Mouse (Mus musculus): ENCODE results near the gene Mphosph6. TPM values are rescaled to one million over a fixed set of nuclear protein-coding genes. Genes with fewer than 3 reads are reported as not detected.

Gene Mphosph6
- polyA plus RNA-seq, 1 experiment = 3.2 TPM

GRCm38 (mm10) chr8:117772597-117772996 lies 29.1 kb downstream of the Mphosph6 start:
- Histone ChIP-seq H3K9me3 (no peaks in the 10 kb centered on the region), H3K4me3 (replicated peaks) (no peak overlapping the region), H3K4me1 (no peaks in the 10 kb centered on the region), H3K27me3 (replicated peaks) (peaks cover 6% of the 10 kb centered on the region), H3K36me3 (replicated peaks; ENCODE audit: low read length) (no peaks in the 10 kb centered on the region)
- no peak for TF ChIP-seq GATA1 (IDR thresholded peaks at IDR 0.05; ENCODE audit: borderline replicate concordance, low read length)
- TF ChIP-seq FLI1 (IDR thresholded peaks at IDR 0.05; ENCODE audit: low read length) = no peak

GRCm38 (mm10) chr8:117772126-117772525 lies 29.6 kb downstream of the Mphosph6 start:
- Histone ChIP-seq H3K36me3 (replicated peaks; ENCODE audit: low read length) (no peaks in the 10 kb centered on the region), H3K27me3 (replicated peaks) (peaks cover 6% of the 10 kb centered on the region), H3K4me1 (no peaks in the 10 kb centered on the region), H3K4me3 (replicated peaks) (no peak overlapping the region), H3K9me3 (no peaks in the 10 kb centered on the region)
- no peak for TF ChIP-seq FLI1 (IDR thresholded peaks at IDR 0.05; ENCODE audit: low read length)
- no peak for TF ChIP-seq GATA1 (IDR thresholded peaks at IDR 0.05; ENCODE audit: borderline replicate concordance, low read length)

- TF ChIP-seq GATA1 (IDR thresholded peaks at IDR 0.05; ENCODE audit: borderline replicate concordance, low read length) = no peak
- no peak for TF ChIP-seq FLI1 (IDR thresholded peaks at IDR 0.05; ENCODE audit: low read length)
- H3K4me1 ChIP-seq = no peaks in the 10 kb centered on the region
These were observed 30.5 kb downstream of the Mphosph6 start for GRCm38 (mm10) chr8:117771115-117771836.

GRCm38 (mm10) chr8:117768971-117769370 lies 32.8 kb downstream of the Mphosph6 start:
- Histone ChIP-seq H3K4me1 (no peaks in the 10 kb centered on the region), H3K9me3 (no peaks in the 10 kb centered on the region)
- TF ChIP-seq FLI1 (IDR thresholded peaks at IDR 0.05; ENCODE audit: low read length) = no peak
- no peak for TF ChIP-seq GATA1 (IDR thresholded peaks at IDR 0.05; ENCODE audit: borderline replicate concordance, low read length)

More at GRCm38 (mm10) chr8:117771115-117771836, 30.5 kb downstream of the Mphosph6 start:
- Histone ChIP-seq H3K36me3 (replicated peaks; ENCODE audit: low read length) (no peaks in the 10 kb centered on the region), H3K9me3 (no peaks in the 10 kb centered on the region), H3K4me3 (replicated peaks) (no peak overlapping the region), H3K27me3 (replicated peaks) (peaks cover 6% of the 10 kb centered on the region)

GRCm38 (mm10) chr8:117765947-117766346 lies 35.8 kb downstream of the Mphosph6 start:
- Histone ChIP-seq H3K27me3 (replicated peaks) (peaks cover 4% of the 10 kb centered on the region), H3K4me3 (replicated peaks) (no peak overlapping the region), H3K36me3 (replicated peaks; ENCODE audit: low read length) (no peaks in the 10 kb centered on the region), H3K9me3 (no peaks in the 10 kb centered on the region), H3K4me1 (no peaks in the 10 kb centered on the region)
- TF ChIP-seq GATA1 (IDR thresholded peaks at IDR 0.05; ENCODE audit: borderline replicate concordance, low read length) (no peak), FLI1 (IDR thresholded peaks at IDR 0.05; ENCODE audit: low read length) (no peak)

More at GRCm38 (mm10) chr8:117768971-117769370, 32.8 kb downstream of the Mphosph6 start:
- Histone ChIP-seq H3K36me3 (replicated peaks; ENCODE audit: low read length) (no peaks in the 10 kb centered on the region), H3K4me3 (replicated peaks) (no peak overlapping the region), H3K27me3 (replicated peaks) (peaks cover 4% of the 10 kb centered on the region)

GRCm38 (mm10) chr8:117764625-117765024 lies 37.1 kb downstream of the Mphosph6 start:
- Histone ChIP-seq H3K9me3 (no peaks in the 10 kb centered on the region), H3K36me3 (replicated peaks; ENCODE audit: low read length) (no peaks in the 10 kb centered on the region), H3K27me3 (replicated peaks) (peaks cover 4% of the 10 kb centered on the region), H3K4me1 (no peaks in the 10 kb centered on the region), H3K4me3 (replicated peaks) (no peak overlapping the region)
- TF ChIP-seq GATA1 (IDR thresholded peaks at IDR 0.05; ENCODE audit: borderline replicate concordance, low read length) (no peak), FLI1 (IDR thresholded peaks at IDR 0.05; ENCODE audit: low read length) (no peak)

- Histone ChIP-seq H3K36me3 (replicated peaks; ENCODE audit: low read length) (no peaks in the 10 kb centered on the region), H3K27me3 (replicated peaks) (peaks cover 4% of the 10 kb centered on the region), H3K4me1 (no peaks in the 10 kb centered on the region), H3K4me3 (replicated peaks) (no peak overlapping the region), H3K9me3 (no peaks in the 10 kb centered on the region)
- no peak for TF ChIP-seq FLI1 (IDR thresholded peaks at IDR 0.05; ENCODE audit: low read length)
- TF ChIP-seq GATA1 (IDR thresholded peaks at IDR 0.05; ENCODE audit: borderline replicate concordance, low read length) = no peak
These were observed 39.0 kb downstream of the Mphosph6 start for GRCm38 (mm10) chr8:117762776-117763175.

- TF ChIP-seq FLI1 (IDR thresholded peaks at IDR 0.05; ENCODE audit: low read length) (no peak), GATA1 (IDR thresholded peaks at IDR 0.05; ENCODE audit: borderline replicate concordance, low read length) (no peak)
- Histone ChIP-seq H3K36me3 (replicated peaks; ENCODE audit: low read length) (no peaks in the 10 kb centered on the region), H3K4me3 (replicated peaks) (no peak overlapping the region), H3K27me3 (replicated peaks) (no peaks in the 10 kb centered on the region), H3K9me3 (no peaks in the 10 kb centered on the region), H3K4me1 (no peaks in the 10 kb centered on the region)
These were observed 43.8 kb downstream of the Mphosph6 start for GRCm38 (mm10) chr8:117757900-117758299.

- TF ChIP-seq GATA1 (IDR thresholded peaks at IDR 0.05; ENCODE audit: borderline replicate concordance, low read length) (no peak), FLI1 (IDR thresholded peaks at IDR 0.05; ENCODE audit: low read length) (no peak)
- Histone ChIP-seq H3K36me3 (replicated peaks; ENCODE audit: low read length) (no peaks in the 10 kb centered on the region), H3K9me3 (no peaks in the 10 kb centered on the region), H3K4me3 (replicated peaks) (no peak overlapping the region), H3K27me3 (replicated peaks) (no peaks in the 10 kb centered on the region), H3K4me1 (no peaks in the 10 kb centered on the region)
These were observed 52.3 kb downstream of the Mphosph6 start for GRCm38 (mm10) chr8:117749436-117749835.

GRCm38 (mm10) chr8:117747886-117748730 lies 53.6 kb downstream of the Mphosph6 start:
- H3K4me1 ChIP-seq = no peaks in the 10 kb centered on the region
- no peak overlapping the region for H3K4me3 ChIP-seq (replicated peaks)
- no peaks in the 10 kb centered on the region for H3K36me3 ChIP-seq (replicated peaks; ENCODE audit: low read length)
- no peaks in the 10 kb centered on the region for H3K27me3 ChIP-seq (replicated peaks)
- H3K9me3 ChIP-seq = no peaks in the 10 kb centered on the region; the same call in 1 of the 2 replicates
- TF ChIP-seq GATA1 (IDR thresholded peaks at IDR 0.05; ENCODE audit: borderline replicate concordance, low read length) (no peak), FLI1 (IDR thresholded peaks at IDR 0.05; ENCODE audit: low read length) (no peak)
